Mouse (Mus musculus) cerebellum, adult 18-20 months (tissue): ENCODE results near the gene Ccr8.

Experiments
- DNase-seq, 2 experiments: peaks; one replicate each; pipeline ENCODE4 v3.0.0; 2021

Gene Ccr8

DNA sequence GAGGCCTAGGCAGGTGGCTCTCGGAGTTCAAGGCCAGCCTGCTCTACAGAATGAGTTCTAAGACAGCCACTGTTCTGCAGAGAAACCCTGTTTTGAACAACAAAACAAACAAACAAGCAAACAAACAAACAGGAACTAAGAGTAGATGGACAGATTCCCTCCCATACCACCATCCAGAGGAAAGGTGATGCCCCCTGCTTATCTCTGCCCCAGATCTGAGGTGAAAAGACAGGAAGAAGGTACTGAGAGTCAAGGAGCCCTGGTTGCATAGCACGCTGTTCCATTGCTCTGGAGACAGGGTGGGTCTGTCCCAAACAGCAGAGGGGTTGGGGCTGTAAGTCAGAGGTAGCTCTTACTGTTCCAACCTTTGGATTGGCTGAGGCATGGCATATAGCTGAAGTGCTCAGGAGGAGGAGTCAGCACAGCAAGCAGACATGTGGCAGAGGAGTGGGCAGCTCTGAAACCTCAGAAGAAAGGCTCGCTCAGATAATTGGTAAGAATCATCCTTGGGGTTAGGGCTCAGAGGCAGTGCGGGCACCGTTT, at the start of gene Ccr8:
Ccr8 (plus strand) TSS at position 419 of the 543 bp plus-strand sequence.
- no peak for DNase-seq

DNA sequence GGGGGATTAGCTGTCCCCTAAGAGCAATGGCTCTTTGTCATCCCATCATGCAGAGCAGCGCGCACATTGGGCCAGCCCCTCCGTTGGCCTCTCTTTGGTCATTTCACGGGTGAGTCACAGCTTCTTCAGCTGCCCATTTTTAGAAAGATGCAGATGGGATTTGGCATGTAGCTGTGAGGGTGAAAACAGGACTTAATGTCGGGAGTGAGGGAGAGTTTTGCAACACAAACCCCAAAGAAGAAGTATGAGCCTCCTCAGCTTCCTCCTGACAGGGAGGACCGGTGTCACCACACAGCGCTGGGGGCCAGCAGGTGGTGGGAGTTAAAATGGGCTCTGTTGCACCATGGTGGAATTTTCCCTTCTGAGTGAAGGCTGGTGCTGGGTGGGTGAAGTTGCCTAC, 48.8 kb upstream of the Ccr8 start:
- DNase-seq, result no peak

DNA sequence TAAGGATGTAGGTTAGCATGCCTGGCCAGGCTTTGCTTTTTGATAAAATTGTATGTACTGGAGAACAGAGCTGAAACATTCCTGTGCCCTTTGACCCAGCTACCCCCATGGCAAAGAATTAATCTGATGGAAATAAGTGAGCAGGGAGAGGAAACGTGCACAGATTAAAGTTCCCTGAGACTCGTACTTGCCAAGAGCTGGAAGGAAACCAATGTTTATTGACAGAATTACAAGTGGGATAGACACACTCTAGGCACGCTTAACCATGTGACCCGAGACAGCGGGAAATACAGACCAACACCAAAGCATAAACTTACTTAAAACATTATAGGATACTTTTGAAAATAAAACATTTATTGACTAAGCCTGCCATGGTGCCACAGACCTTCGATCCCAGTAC, 43.4 kb upstream of the Ccr8 start:
- DNase-seq, result no peak

DNA sequence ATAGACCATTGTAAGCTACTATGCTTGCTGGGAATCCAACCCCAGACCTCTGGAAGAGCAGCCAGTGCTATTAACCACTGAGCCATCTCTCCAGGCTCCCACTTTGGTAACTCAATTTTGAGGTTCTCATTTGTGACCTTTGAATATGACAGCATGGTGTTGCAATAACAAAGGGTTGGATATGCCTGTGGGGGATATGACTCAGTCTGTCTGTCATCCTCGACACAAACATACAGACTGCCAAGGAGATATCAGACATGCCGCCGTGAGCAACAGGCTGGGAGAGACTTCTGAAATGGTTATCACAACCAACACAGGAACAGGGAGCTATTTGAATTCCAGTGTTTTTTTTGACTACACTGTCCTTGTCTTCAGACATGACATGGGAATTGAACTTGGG, 42.5 kb upstream of the Ccr8 start:
- no peak for DNase-seq

DNA sequence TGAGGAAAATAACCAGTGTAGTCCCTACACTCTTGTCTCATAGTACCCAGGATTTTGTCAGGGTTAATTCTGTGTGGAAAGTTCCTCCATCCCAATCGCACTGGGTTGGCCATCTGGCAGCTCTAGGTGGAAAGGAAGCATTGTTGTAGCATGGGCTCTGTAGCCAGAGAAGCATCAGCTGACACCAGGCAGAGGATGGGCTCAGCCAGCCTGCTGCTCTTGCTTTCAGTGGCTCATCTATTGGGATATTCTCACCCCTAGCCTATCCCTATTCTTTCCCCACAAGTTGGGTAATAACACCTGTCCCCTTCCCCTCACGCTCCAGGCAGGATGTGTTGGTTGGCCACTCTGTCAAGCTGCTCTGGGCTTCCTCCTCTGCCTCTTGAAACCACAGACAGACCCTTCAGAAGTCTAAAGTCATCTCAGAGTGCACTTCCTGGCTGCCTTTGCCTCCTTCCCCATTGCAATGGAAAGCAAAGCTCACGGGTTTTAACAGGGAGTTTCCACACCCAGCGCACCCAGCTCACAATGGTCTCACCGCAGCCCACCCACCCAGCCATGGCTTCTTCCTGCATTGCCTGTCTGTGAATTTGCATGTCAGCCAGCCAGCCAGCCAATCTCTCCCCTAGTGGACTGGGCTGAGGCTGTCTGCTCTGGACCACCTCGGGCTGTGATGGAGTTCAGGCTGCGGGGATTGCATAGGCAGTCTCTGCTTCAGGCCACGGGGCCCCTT, 37.2 kb upstream of the Ccr8 start:
- DNase-seq, result peak in 1 of 2 experiments; percentile 6

DNA sequence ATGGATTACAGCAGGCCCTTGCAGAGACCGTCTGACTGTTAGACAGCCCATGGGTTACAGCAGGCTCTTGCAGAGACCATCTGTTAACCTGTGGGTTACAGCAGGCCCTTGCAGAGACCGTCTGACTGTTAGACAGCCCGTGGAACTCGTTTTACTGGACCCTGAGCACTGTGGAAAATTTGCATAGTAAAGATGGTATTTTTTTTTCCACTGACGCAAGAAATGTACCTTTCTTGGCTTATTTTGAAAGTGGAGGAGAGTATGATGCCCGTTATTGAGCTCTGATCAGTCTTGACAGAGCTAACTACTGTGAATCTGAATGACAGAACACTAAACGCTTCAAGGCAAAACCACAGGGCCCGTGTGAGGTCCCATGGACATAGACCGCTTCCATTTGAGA, 35.7 kb upstream of the Ccr8 start:
- no peak for DNase-seq

DNA sequence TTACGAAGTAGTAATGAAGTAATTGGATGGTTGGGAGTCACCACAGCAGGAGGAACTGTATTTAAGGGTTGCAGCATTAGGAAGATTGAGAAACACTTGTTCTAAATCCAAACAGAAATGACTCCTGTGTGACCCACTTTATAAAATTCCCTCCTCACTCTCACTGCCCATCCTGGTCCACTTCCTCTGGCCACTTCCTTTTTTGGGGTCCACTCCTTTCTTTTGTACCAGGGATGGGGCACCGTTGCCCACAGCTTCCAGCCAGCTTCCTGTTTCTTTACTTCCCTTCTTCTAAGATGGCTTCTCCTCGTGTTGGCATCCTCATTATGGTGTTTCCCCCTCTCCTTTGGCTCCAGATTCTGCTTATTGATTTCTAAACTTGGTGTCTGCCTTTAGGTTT, 33.2 kb upstream of the Ccr8 start:
- no peak for DNase-seq

DNA sequence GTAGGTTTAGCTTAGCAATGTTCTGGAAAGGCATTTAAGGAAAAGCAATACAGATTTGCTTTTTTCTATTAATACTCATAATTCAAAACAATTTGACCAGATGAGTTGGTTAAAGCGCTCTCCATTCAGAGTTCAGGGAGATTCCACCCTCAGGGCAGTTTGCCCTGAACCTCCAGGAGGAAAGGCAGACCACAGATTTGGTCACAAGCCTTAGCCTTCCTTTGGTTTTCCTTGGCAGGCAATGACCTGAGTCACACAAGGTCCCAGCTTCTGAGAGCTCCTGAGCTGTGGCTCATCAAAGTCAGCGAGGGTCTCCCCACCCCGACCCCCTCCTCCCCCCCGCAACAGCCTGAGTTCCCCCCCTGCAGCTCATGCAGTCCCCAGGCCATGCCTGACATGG, 27.6 kb upstream of the Ccr8 start:
- no peak for DNase-seq

DNA sequence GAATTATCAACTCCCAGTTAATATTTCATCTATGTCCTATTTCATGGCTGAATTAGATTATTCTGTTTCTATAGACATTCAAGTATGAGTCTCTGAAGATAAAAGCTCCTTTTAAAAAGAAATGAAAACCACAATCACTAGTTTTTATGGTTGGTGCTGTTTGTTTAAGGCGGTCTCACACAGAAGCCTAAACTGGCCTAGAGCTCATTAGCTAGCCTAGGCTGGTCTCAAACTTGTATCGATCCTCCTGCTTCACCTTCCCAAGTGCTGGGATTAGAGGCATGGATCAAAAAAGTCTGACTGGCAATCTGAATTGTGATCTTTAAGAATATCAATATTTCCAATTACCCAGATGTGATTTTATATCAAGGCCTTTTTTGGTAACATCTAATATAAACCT, 24.3 kb upstream of the Ccr8 start:
- DNase-seq, result no peak

DNA sequence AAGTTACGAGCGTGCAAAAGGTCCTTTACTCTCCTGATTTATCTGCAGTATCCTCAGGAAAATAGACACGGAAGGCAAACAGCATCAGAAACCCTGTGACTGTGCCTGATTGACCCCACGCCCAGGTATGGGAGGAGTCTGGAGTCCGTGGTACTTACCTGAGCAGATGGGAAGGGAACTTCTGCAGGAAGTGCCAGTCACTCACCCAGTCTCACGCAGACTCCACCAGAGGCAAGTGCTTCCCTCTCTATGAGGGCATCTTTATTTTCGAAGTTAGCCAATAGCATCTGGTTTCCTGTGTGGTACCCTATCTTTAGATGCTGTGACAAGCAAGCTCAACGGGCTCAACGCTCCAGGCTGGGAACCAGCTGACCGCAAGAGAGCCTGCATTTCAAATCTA, 23.9 kb upstream of the Ccr8 start:
- DNase-seq, result no peak

DNA sequence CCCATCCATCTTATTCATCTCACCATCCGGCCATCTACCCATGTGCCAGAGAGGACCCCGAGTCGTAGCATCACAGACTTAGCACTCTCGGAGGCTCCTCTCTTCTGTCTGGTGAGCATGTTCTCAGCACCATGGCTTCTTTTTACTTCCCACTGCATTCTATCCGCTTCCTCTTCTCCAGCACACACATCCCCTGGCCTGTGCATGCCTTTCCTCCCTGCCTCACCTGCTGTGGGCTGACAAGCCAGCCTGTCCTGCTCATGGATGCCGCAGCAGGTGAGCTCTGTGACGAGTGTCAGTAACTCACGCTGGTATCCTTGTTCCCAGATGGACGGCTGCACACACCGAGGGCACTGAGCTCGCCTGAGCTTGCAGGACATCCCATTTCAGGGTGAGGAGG, 22.1 kb upstream of the Ccr8 start, which contains the start of gene Cx3cr1:
Cx3cr1 (minus strand) TSS at position 101 of the 400 bp plus-strand sequence.
- no peak for DNase-seq

DNA sequence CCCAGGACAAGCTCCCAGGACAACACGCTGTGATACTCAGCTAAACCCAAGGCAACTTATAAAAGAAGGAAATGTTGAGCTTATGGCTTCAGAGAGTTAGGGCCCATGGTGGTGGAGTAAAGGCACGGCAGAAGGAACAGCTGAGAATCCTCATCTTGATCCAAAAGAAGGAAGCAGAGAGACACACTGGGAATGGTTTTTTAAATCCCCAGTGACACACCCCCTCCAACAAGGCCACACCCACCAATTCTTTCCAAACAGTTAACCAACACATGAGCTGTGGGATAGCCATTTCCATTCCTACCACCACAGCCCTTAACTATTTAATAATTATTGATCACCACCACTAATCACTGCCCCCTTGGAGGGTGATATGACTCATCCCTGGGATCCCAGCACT, 20.7 kb upstream of the Ccr8 start:
- no peak for DNase-seq

DNA sequence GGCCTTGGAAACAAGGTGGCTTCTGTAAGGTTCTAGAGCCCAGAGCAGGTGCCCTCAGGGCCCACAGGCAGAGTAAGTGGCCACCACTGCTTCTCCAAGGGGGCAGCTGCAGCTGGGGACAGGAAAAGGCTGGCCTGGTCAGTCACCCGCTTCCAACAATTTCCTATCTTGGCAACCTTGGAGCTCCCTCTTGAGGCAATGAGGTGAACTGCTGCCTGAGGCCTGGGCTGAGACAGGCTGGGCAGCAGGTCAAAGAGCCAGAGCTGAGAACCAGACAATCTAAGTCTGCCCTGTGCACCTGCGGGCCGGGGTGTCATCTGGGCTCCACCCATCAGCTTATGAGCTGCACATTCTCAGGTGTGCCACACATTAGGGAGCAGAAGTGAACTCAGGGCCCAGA, 18.7 kb upstream of the Ccr8 start:
- peak; percentile 79 to 85 for DNase-seq

DNA sequence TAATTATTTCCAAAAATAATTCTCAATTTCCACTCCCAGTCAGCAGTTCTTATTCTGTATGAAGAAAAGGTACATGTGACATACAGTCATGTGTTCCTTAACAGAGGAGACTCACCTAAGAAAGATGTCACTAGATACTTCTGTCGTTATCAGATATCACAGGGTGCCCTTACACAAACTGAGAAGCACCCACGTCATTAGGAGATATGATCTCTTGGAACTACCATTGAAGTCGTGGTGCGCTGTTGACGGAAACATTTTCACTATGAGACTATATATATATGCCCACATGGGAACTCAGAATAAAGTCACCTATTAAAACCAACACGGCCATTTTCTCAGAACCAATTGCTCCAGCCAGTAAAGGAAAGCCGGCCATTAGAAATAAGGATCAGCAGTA, 17.4 kb upstream of the Ccr8 start:
- no peak for DNase-seq

DNA sequence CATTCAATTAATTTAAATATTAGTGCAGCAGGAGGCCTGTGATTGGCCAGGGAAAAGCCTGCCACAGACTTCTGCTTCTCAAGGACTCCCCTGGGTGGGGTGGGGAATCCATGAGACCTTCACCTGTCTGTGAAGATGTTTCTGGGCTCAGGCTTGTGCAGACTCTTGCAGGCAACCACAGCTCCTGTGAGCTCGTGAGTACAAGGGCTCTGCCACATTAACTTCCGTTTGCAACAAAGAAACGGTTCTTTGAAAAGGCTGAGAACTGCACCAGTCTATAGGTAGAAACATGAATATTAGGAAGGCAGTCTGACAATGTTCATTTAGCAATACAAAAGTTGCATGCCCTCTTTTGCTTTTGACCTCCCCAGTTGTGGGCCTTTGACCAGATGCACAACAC, 13.7 kb upstream of the Ccr8 start:
- no peak for DNase-seq

DNA sequence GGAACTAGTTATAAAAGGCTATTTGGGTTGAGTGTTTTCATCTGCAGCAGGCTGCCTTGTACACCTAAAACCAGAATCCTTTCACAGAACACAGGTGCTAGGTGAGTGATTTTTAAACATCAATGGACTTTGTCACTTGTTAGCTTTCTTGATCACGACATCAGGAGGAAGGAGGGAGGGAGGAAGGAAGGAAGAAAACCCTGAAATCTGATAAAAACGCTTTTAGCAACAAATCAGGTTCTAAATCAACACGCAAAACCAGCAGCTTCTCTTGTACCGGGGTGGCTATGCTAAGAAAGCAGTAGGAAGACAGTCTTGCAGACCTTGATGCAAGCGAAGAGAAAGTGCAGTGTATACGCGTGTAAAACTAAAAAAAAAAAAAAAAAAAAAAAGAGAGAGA, 12.0 kb upstream of the Ccr8 start:
- DNase-seq, result no peak

DNA sequence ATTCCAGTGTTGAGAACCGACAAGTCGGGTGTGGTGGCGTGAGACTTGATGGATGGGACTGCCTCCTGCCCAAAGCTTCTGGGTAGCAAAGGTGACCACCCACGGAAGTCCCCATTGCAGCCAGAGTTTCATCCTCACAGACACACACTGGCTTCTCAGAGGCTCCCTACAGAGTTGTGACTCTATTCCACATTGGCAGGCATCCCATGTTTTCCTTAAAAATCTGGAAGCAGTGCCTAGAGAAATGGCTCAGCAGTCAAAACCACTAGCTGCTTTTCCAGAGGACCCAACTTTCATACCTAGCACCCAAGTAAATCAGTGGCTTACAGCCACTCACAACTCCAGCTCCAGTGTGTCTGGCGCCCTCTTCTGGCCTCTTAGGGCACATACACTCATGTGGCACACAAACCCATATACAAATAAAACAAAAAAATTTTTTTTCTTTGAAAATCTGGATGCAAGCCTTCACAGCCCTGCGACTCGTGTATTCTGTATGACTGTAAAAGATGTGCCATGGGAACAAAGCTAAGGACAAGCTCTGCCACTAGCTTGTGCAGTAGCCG, 11.3 kb upstream of the Ccr8 start:
- no peak for DNase-seq

DNA sequence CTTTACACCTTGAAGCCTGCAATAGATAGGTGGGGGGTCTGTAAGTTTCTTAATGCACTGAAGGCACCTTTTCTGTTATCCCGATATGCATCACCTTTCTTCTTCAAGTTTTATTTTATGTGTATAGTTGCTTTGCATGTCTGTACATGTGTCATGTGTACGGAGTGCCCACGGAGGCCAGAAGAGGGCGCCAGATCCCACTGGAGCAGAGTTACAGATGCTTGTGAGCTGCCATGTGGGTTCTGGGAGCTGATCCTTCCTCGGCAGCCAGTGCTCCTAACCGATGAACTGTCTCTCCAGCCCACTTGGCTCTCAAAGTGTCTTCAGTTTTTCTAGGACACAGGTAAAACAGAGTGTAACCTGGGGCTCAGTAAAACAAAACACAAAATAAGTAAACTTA, 10.7 kb upstream of the Ccr8 start:
- no peak for DNase-seq

DNA sequence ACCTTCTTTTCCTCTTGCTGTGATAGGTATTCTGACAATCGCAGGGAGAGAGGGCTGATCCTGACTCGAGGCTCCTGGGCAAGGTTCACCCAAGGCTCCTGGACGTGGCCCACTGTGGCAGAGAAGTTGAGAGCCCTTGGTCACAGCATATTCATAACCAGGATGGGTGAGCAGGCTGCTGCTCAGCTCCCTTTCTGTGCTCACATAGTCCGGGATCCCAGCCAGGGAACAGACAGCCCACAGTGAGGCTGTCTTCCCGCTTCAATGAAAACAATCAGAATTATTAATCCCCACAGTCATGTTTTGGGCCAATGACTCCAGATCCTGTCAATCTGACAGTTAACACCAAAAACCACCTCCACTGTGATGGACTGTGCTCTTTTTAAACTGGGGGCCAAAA, 9.9 kb upstream of the Ccr8 start:
- DNase-seq, result no peak

DNA sequence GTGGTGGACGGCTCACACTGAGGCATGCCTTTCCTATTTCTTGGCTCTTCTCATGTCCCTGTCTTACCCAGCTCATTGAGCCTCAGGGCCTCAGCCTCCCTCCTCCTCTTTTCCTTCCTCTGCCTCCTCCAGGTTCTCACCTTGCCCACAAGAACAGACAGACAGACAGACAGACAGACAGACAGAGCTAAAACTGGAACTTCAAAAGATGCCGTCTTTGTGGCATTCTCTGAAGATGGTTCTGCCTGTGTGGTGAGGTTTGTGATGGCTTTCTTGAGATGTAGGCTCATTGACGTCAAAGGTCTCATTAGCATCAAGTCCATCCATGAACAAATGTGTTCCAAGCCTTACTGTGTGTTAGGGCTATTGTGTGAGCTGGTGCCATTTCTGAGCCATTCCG, 9.2 kb upstream of the Ccr8 start:
- no peak for DNase-seq

DNA sequence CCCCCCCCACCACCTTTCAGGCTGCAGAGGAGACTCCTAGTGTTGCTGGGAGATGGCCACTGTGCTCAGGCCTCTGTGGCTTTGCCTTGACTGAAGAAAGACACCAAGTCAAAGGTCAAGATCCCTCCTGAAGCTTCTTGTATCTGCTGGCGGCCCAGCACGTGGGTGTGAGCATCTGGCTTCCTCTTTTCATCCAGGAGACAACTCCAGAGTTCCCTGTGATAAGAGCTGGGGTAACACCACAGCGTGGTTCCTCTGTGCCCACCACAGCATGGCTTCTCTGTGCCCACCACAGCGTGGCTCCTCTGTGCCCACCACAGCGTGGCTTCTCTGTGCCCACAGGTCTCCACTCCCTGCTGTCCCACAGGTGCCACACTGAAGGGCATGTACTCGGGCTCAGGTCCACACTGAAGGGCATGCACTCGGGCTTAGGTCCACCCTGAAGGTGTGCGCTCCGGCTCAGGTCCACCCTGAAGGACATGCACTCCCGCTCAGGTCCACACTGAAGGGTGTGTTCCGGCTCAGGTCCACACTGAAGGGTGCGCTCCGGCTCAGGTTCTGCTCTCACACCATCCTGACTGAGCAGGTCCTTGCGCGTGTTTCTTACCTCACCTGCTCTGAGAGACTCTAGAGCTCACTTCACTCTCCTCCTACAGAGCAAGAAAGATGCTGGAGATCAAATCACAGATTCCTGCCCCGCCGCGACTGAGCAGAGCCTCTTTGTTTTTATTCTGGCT, 8.6 kb upstream of the Ccr8 start:
- DNase-seq, result no peak

DNA sequence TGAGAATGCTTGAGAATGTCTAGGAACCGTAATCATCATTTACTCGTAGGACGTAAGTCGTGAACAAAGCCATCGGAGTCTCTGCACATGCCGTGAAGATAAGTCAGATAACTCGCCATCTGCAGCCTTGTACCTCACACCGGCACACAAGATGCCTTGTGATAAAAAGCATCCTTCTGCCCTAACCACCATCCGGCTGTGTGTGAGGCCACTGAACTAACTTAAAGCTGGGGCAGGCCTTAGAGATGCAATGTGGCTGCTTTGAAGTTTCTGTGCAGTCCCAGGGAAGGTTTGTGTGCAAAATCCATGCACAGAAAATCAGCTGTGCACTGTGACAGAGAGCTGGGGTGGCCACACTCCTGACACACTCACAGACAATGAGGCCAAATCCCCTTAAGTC, 7.5 kb upstream of the Ccr8 start:
- no peak for DNase-seq

DNA sequence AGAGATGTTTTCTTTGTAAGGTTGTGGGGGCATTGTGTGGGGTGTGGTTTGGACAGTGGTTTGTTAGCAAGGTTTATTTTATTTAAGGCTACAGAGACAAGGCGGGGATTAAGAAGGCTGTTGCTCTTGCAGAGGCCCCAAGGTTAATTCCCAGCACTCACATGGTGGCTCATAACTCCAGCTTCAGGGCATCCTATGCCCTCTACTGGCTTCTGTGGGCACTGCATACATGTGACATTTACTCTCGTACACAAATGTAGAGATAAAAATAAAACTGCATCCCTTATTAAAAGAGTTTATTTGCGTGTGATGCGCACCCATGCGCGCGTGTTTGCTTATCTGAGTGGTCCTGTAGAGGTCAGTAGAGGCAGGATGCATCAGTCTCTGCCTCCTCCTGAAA, 2.8 kb upstream of the Ccr8 start:
- DNase-seq, result no peak

DNA sequence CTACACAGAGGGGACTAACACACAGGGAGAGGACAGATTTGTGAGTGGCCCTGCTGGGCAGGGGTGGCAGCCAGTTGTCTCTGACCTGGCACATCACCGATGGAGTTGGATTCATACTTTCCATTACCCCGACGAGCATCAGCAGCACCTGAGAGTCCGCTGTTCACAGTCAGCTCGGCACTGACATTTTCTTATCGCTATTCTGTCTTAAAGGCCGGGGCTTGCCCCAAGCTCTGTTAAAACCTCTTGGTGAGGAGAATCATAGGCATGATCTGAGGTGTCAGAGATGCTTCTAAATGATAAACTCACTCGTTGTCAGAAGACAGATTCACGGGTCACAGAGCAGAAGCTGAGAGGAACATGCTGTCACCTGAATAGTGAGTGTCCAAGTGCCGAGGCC, 828 bp upstream of the Ccr8 start:
- DNase-seq, result no peak
